Mouse (Mus musculus): ENCODE data around the gene Ugt1a6b. TPM values are rescaled to one million over a fixed set of nuclear protein-coding genes. Genes with fewer than 3 reads are reported as not detected.

Gene Ugt1a6b
- polyA plus RNA-seq, 1 experiment, result 0.13 TPM

DNA sequence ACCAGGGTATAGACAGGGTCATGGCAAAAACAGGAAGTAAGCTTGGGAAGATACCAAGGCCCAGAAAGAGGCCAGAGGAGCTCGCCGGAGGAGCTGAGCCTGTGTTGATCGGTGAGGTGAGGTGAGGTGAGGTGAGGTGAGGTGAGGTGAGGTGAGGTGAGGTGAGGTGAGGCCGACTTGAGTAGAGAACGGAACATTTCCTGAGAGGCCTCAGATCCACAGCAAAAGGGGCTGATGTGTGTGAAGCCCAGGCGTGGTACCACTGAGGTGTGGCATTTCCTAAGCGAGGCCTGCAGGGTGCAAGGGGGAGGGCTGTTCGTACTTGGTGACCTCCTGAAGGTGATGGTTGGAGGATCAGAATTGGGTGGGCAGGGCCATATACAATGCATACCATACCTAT is 150.1 kb downstream of the Ugt1a6b start:
- Histone ChIP-seq H3K27ac (ENCODE audit: insufficient read depth, low read length) (no peak overlapping the region), H3K4me1 (ENCODE audit: control insufficient read depth, insufficient read depth, low read length) (no peaks in the 10 kb centered on the region), H3K4me3 (ENCODE audit: insufficient read depth, low read length) (no peak overlapping the region)
- TF ChIP-seq POLR2A (IDR thresholded peaks at IDR 0.05; ENCODE audit: extremely low read depth, insufficient read depth, low read length) (no peak), CTCF (IDR thresholded peaks at IDR 0.05; ENCODE audit: extremely low read depth, insufficient read depth, low read length) (no peak)

DNA sequence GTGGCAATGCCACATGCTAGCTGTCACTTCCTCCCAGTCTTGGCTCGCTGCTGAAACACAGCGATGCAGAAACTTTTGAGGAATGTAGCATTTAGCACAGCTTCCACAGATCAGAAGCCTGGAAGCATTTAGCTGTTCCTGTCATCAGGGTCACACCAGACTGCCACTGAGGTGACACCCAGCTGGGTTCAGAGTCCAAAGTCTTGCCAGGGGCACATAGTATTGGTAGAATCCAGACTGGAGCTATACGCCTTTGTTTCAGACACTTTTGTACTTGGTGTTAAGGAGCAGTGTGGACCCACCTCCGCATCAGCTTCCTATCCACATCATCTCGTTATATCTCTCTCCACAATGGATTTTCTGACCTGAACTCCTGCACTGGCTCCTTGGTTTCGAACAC is 150.5 kb downstream of the Ugt1a6b start:
- H3K4me1 ChIP-seq (ENCODE audit: control insufficient read depth, insufficient read depth, low read length), result no peaks in the 10 kb centered on the region
- TF ChIP-seq POLR2A (IDR thresholded peaks at IDR 0.05; ENCODE audit: extremely low read depth, insufficient read depth, low read length), result no peak
- TF ChIP-seq CTCF (IDR thresholded peaks at IDR 0.05; ENCODE audit: extremely low read depth, insufficient read depth, low read length), result no peak
- no peak overlapping the region for H3K4me3 ChIP-seq (ENCODE audit: insufficient read depth, low read length)
- no peak overlapping the region for H3K27ac ChIP-seq (ENCODE audit: insufficient read depth, low read length)

DNA sequence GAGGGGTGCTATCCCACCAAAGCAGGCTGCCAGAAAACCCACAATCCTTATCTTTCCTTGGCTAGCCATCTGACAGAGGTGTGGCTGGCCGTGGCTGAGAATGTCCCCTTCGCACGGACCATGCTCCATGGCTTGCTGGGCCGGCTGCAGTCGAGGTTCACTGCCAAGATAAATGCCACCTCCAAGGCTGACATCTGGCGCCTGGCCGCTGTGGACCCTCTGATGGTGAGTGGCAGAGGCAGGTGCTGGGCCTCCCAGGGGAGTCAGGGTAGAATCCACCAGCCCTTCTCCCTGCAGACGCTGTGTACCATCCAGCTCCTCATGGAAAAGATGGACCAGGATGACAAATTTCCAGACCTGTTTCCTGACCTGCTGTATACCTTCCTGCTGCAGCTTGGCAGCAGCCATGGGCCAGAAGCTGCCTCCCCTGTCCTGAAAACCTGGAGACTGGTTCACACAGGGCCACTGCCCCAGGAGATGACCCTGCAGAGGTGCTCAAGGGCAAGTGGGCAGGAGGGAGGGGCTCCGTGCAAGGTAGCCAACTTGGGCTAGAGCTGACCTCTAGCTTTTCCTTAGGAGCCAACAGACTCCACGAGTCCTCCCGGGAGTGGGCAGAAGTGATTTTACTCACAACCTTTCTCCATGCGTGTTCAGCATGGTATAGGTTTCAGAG is 151.9 kb downstream of the Ugt1a6b start:
- Histone ChIP-seq H3K4me1 (ENCODE audit: control insufficient read depth, insufficient read depth, low read length) (no peaks in the 10 kb centered on the region), H3K27ac (ENCODE audit: insufficient read depth, low read length) (no peak overlapping the region), H3K4me3 (ENCODE audit: insufficient read depth, low read length) (no peak overlapping the region)
- no peak for TF ChIP-seq POLR2A (IDR thresholded peaks at IDR 0.05; ENCODE audit: extremely low read depth, insufficient read depth, low read length)
- no peak for TF ChIP-seq CTCF (IDR thresholded peaks at IDR 0.05; ENCODE audit: extremely low read depth, insufficient read depth, low read length)

DNA sequence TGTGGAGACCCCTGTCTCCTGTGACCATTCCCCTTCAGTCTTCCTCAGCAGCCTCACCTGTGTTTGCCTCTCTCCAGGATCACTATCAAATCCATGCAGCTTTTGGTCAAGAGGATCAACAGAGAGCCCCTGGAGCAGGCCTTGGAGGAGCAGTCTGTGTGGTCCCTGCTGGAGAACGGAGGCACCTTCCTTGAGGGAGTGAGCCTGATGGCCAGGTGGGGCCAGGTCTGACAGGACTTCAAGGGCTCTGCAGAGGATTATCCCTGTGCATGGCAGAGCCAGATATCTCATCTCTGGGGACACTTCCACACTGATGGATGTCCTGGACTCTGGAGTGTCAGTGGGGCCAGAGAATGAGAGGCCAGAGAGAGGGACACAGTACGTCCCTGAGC is 152.4 kb downstream of the Ugt1a6b start:
- Histone ChIP-seq H3K4me3 (ENCODE audit: insufficient read depth, low read length) (no peak overlapping the region), H3K4me1 (ENCODE audit: control insufficient read depth, insufficient read depth, low read length) (no peaks in the 10 kb centered on the region), H3K27ac (ENCODE audit: insufficient read depth, low read length) (no peak overlapping the region)
- TF ChIP-seq POLR2A (IDR thresholded peaks at IDR 0.05; ENCODE audit: extremely low read depth, insufficient read depth, low read length), result no peak
- TF ChIP-seq CTCF (IDR thresholded peaks at IDR 0.05; ENCODE audit: extremely low read depth, insufficient read depth, low read length), result no peak

DNA sequence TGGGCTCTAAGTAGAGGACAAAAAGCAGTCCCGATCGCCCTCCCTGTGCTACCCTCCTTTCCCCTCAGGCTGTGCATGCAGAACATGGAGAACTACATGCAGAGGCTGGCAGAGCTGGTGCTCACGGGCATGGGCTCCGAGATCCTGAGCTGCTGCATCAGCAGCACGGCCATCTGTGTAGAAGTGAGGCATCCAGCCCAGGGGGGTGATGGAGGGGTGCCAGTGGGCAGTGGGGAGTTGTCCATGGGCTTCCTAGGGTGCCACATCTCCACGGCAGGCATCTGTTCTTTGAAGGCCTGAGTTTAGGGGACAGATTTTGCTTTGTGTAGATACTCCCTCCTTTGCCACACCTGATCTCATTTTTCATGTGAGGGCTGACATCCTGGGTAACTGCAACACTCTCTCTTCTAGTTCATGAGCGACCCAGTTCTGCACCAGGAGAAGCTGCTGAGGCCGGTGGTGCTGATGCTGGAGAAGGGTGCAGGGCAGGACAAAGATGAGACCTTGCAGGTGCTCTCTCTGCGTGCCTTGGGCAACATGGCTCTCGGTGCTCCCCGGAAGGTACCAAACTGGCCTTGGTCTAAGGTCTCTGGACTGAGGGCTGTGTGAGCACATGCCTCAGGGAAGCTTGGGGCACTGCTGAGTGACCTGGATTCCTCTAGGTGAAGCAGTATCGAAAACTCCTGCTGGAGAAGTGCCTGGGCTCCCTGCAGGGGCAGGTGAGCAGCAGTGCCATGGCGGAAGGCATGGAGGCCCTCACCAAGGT is 153.1 kb downstream of the Ugt1a6b start:
- Histone ChIP-seq H3K4me1 (ENCODE audit: control insufficient read depth, insufficient read depth, low read length) (no peaks in the 10 kb centered on the region), H3K27ac (ENCODE audit: insufficient read depth, low read length) (no peak overlapping the region), H3K4me3 (ENCODE audit: insufficient read depth, low read length) (no peak overlapping the region)
- TF ChIP-seq POLR2A (IDR thresholded peaks at IDR 0.05; ENCODE audit: extremely low read depth, insufficient read depth, low read length) (no peak), CTCF (IDR thresholded peaks at IDR 0.05; ENCODE audit: extremely low read depth, insufficient read depth, low read length) (no peak)

DNA sequence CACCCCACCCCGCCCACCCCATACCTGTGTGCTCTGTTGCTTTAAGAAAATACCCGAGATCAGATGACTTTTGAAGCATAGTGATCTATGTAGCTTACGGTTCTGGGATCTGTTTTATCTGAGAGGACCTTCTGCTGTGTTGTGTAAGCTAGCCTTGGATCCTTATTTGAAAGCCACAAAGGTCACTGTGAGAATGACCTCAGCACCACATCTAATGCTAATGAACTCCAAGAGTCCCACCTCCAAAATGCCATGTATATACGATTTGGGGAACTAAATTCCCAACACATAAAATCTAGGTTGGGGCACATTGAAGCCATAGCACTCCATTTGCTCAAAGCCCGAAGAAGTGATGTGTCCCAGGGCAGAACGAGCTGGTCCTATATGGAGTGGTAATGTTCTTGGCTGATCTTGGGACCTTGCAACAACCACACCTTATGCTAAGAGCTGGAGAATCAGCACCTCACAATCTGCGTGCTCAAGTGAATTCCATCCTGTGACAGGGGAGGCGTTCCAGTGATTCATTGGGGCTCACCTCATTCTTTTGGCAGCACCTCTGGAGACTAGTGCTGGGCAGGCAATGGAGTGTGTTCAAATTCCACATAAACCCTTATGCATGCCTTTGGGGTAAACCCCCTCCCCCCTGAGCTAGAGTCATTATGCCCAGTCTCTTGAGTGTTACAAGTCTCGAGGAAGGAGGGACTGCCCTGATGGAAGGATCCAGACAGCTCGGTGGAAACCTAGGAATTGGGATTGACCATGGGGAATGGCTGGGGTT is 154.0 kb downstream of the Ugt1a6b start:
- Histone ChIP-seq H3K4me3 (ENCODE audit: insufficient read depth, low read length) (no peak overlapping the region), H3K27ac (ENCODE audit: insufficient read depth, low read length) (no peak overlapping the region), H3K4me1 (ENCODE audit: control insufficient read depth, insufficient read depth, low read length) (no peaks in the 10 kb centered on the region)
- TF ChIP-seq POLR2A (IDR thresholded peaks at IDR 0.05; ENCODE audit: extremely low read depth, insufficient read depth, low read length) (no peak), CTCF (IDR thresholded peaks at IDR 0.05; ENCODE audit: extremely low read depth, insufficient read depth, low read length) (no peak)

DNA sequence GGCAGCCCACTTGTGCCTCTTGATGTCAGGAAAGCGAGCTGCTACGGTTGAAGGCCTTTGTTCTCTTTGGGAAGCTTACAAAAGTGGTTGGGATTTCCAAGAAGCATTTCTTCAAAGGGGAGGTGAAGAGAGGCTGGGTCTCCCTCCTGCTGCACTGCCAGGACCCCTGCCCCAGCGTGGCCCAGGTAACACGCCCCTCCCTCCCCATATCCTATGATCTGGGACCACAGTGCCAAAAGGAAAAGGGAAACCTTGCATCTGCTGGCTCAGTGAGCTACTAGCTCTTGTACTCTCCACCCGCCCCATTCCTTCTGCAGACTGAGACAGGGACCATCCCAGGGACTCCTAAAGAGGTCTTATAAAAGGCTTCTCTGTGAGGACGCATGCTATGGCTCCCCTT is 154.6 kb downstream of the Ugt1a6b start:
- Histone ChIP-seq H3K27ac (ENCODE audit: insufficient read depth, low read length) (no peak overlapping the region), H3K4me1 (ENCODE audit: control insufficient read depth, insufficient read depth, low read length) (no peaks in the 10 kb centered on the region), H3K4me3 (ENCODE audit: insufficient read depth, low read length) (no peak overlapping the region)
- TF ChIP-seq CTCF (IDR thresholded peaks at IDR 0.05; ENCODE audit: extremely low read depth, insufficient read depth, low read length) (no peak), POLR2A (IDR thresholded peaks at IDR 0.05; ENCODE audit: extremely low read depth, insufficient read depth, low read length) (no peak)

DNA sequence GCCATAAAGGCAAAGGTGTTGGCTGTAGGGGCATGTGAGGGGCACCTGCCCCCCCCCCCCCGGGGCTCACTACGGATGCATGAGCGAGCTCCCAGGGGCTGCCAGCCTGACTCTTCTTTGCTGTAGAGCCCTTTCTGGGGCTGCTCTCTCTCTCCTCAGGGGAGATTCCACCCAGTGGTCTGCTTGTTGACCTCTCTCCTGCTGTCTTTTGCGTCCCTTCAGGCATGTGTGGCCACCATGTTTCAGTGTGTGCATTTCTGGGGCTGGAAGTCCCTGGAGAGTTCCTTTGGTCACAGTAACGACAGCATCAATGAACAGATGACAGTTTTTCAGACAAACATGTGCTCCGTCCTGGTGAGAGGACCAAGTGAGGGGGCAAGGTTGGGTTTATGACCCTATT is 155.3 kb downstream of the Ugt1a6b start:
- TF ChIP-seq POLR2A (IDR thresholded peaks at IDR 0.05; ENCODE audit: extremely low read depth, insufficient read depth, low read length) (no peak), CTCF (IDR thresholded peaks at IDR 0.05; ENCODE audit: extremely low read depth, insufficient read depth, low read length) (no peak)
- Histone ChIP-seq H3K4me1 (ENCODE audit: control insufficient read depth, insufficient read depth, low read length) (no peaks in the 10 kb centered on the region), H3K4me3 (ENCODE audit: insufficient read depth, low read length) (no peak overlapping the region), H3K27ac (ENCODE audit: insufficient read depth, low read length) (no peak overlapping the region)

DNA sequence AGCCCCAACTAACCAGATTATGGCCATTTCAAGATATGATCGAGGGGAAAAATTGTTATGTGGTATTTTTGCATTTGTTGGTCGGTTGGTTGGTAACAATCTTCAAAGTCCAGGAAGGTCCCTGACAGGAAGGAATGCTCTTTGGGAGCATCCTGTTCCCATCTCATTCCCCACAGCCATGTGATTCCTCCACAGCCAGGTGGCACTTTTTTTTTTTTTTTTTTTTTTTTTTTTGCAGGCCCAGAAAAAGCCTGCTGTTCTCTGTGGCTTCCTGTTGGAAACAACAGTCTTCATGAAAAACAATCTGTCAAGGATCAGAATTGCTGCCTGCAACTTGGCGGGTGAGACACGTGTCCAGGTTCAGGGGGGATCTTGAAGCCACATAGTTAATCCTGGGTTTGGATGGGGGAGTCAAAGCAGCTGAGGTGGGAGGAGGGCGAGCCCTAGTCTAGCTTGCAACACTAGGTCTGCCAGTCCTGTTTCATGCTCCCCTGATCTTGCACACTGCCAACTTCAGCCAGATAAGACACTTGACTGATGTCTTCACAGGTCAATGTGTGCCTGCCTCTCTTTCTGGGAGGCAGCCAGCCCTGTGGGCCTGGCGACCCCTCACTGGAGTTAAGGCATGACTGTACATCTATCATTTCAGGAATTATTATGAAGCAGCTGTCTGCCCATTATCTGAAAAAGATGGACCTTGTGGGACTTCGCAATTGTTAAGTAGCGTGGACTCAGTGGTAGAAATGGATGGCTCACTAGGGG is 156.0 kb downstream of the Ugt1a6b start:
- Histone ChIP-seq H3K27ac (ENCODE audit: insufficient read depth, low read length) (no peak overlapping the region), H3K4me3 (ENCODE audit: insufficient read depth, low read length) (no peak overlapping the region), H3K4me1 (ENCODE audit: control insufficient read depth, insufficient read depth, low read length) (no peaks in the 10 kb centered on the region)
- TF ChIP-seq CTCF (IDR thresholded peaks at IDR 0.05; ENCODE audit: extremely low read depth, insufficient read depth, low read length), result no peak
- TF ChIP-seq POLR2A (IDR thresholded peaks at IDR 0.05; ENCODE audit: extremely low read depth, insufficient read depth, low read length), result no peak

All from cortical plate, adult 2 months (tissue).